Mouse (Mus musculus): ENCODE measurements around the gene Ptprg. TPM values are rescaled to one million over a fixed set of nuclear protein-coding genes. Genes with fewer than 3 reads are reported as not detected.

The Ptprg gene
- polyA plus RNA-seq, 1 experiment from 2014 or later = 26.5 TPM

DNA sequence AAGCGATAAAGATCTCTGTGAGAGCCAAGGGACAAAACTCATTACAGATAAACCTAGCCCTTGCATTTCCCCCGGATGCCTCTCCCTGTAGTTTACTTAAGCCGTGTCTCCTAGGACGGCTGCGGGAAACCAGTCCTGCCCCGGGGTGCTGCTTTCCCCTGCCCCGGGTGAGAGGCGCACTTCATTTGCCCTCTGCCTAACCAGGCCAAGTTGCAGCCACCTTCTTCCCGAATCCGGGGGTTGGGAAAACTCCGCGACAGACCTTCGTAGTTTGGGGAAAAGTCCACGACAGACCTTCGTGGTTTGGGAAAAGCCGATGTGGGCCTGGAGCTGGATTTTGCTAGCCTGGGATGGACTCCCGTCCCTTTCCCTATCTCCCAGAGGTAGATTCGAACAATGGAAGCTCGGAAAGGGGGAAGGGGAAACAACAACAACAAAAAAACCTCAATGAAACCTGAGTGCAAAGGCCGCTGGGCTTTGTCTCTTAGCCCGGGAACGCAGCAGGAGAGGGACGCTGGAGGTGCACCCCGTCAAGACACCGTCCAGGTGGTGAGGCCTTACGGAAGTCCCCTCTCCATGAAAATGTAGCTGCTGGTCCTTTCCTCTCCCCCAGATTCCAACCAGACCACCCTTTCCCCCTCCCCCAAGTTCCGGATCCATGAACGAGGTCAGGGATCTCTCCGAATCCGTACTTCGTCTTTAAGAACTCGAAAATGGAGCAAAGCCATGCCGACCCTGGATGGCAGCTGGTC, 635 bp upstream of the Ptprg start:
- H3K4me2 ChIP-seq (ENCODE audit: low read depth, low read length) = peak overlapping the region; percentile 96
- H3K4me1 ChIP-seq (replicated peaks; ENCODE audit: control insufficient read depth, insufficient read depth, low read length) = peaks cover 15% of the 10 kb centered on the region
- H3K9ac ChIP-seq (ENCODE audit: low read length) = peak overlapping the region; percentile 94
- peak; percentile 3 for ATAC-seq (ENCODE audit: low read depth)
- no peaks in the 10 kb centered on the region for H3K9me3 ChIP-seq (ENCODE audit: control insufficient read depth, low read length)
- peak overlapping the region; percentile 73 for H3K4me3 ChIP-seq (ENCODE audit: low read length)
- peak overlapping the region; percentile 100 for H3K27ac ChIP-seq (ENCODE audit: low read length)
- H3K36me3 ChIP-seq (ENCODE audit: control insufficient read depth, insufficient read depth, low read length) = no peaks in the 10 kb centered on the region
- WGBS = under 1% methylated on average over 33 of the region's 33 CpGs
- H3K27me3 ChIP-seq (ENCODE audit: control insufficient read depth, insufficient read depth, low read depth, low read length) = no peaks in the 10 kb centered on the region

DNA sequence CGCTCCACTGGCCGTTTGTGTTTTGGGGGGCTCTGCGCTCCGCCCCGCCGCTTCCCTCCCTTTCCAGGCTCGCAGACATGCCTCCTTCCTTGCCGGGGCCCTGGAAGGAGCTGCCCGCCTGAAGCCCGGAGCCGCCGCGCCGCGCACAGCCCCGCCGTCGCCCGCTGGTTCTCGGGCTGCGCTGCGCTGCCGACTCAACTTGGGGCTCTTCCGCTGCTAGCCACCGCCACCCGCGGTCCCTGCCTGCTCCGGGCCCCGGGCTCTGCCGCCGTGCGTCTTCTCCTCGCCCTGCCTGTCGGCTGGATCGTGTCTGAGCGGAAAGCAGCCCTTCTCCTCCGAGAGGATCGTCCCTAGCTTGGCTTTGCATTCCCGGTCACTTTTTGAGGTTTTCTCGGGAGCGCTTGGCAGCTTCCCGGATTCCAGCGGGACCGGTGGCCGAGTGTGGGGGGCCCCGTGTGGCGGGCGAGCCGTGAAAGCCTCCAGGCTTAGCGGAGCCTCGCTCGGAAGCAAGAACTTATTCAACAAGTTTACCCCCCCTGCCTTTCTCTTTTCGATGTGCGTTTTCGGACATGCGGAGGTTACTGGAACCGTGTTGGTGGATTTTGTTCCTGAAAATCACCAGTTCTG, 460 bp downstream of the Ptprg start:
- H3K9ac ChIP-seq (ENCODE audit: low read length) = peak overlapping the region; percentile 94
- 0% methylated on average over 54 of the region's 57 CpGs for WGBS
- H3K4me2 ChIP-seq (ENCODE audit: low read depth, low read length) = peak overlapping the region; percentile 96
- no peaks in the 10 kb centered on the region for H3K9me3 ChIP-seq (ENCODE audit: control insufficient read depth, low read length)
- peak overlapping the region; percentile 73 for H3K4me3 ChIP-seq (ENCODE audit: low read length)
- ATAC-seq (ENCODE audit: low read depth) = peak; percentile 61
- peak overlapping the region; percentile 100 for H3K27ac ChIP-seq (ENCODE audit: low read length)
- H3K27me3 ChIP-seq (ENCODE audit: control insufficient read depth, insufficient read depth, low read depth, low read length) = no peaks in the 10 kb centered on the region
- no peaks in the 10 kb centered on the region for H3K36me3 ChIP-seq (ENCODE audit: control insufficient read depth, insufficient read depth, low read length)
- peaks cover 15% of the 10 kb centered on the region for H3K4me1 ChIP-seq (replicated peaks; ENCODE audit: control insufficient read depth, insufficient read depth, low read length)

GRCm38 (mm10) chr14:11554306-11555041, 1.1 kb downstream of the Ptprg start:
- Histone ChIP-seq H3K27ac (ENCODE audit: low read length) (peak overlapping the region; percentile 100), H3K27me3 (ENCODE audit: control insufficient read depth, insufficient read depth, low read depth, low read length) (no peaks in the 10 kb centered on the region), H3K36me3 (ENCODE audit: control insufficient read depth, insufficient read depth, low read length) (no peaks in the 10 kb centered on the region), H3K4me2 (ENCODE audit: low read depth, low read length) (peak overlapping the region; percentile 96), H3K9ac (ENCODE audit: low read length) (peak overlapping the region; percentile 94), H3K9me3 (ENCODE audit: control insufficient read depth, low read length) (no peaks in the 10 kb centered on the region), H3K4me3 (ENCODE audit: low read length) (peak overlapping the region; percentile 73), H3K4me1 (replicated peaks; ENCODE audit: control insufficient read depth, insufficient read depth, low read length) (peaks cover 15% of the 10 kb centered on the region)
- ATAC-seq (ENCODE audit: low read depth) = peak; percentile 54
- WGBS = under 1% methylated on average over 46 of the region's 46 CpGs

- H3K9ac ChIP-seq (ENCODE audit: low read length) = peak overlapping the region; percentile 94
- peak overlapping the region; percentile 73 for H3K4me3 ChIP-seq (ENCODE audit: low read length)
- H3K4me2 ChIP-seq (ENCODE audit: low read depth, low read length) = peak overlapping the region; percentile 96
- H3K9me3 ChIP-seq (ENCODE audit: control insufficient read depth, low read length) = no peaks in the 10 kb centered on the region
- no peak for ATAC-seq (ENCODE audit: low read depth)
- WGBS = 0% methylated on average over 17 of the region's 17 CpGs
- H3K36me3 ChIP-seq (ENCODE audit: control insufficient read depth, insufficient read depth, low read length) = no peaks in the 10 kb centered on the region
- H3K27me3 ChIP-seq (ENCODE audit: control insufficient read depth, insufficient read depth, low read depth, low read length) = no peaks in the 10 kb centered on the region
- H3K27ac ChIP-seq (ENCODE audit: low read length) = peak overlapping the region; percentile 100
- peaks cover 15% of the 10 kb centered on the region for H3K4me1 ChIP-seq (replicated peaks; ENCODE audit: control insufficient read depth, insufficient read depth, low read length)
Measured at GRCm38 (mm10) chr14:11555061-11555501, 1.7 kb downstream of the Ptprg start.

GRCm38 (mm10) chr14:11555521-11556355, 2.4 kb downstream of the Ptprg start:
- H3K27me3 ChIP-seq (ENCODE audit: control insufficient read depth, insufficient read depth, low read depth, low read length) = no peaks in the 10 kb centered on the region
- H3K9me3 ChIP-seq (ENCODE audit: control insufficient read depth, low read length) = no peaks in the 10 kb centered on the region
- H3K9ac ChIP-seq (ENCODE audit: low read length) = peak overlapping the region; percentile 94
- WGBS = under 1% methylated on average over 35 of the region's 35 CpGs
- peaks cover 21% of the 10 kb centered on the region for H3K4me1 ChIP-seq (replicated peaks; ENCODE audit: control insufficient read depth, insufficient read depth, low read length)
- no peak overlapping the region for H3K27ac ChIP-seq (ENCODE audit: low read length)
- no peaks in the 10 kb centered on the region for H3K36me3 ChIP-seq (ENCODE audit: control insufficient read depth, insufficient read depth, low read length)
- H3K4me3 ChIP-seq (ENCODE audit: low read length) = peak overlapping the region; percentile 73
- peak overlapping the region; percentile 96 for H3K4me2 ChIP-seq (ENCODE audit: low read depth, low read length)
- ATAC-seq (ENCODE audit: low read depth) = no peak

DNA sequence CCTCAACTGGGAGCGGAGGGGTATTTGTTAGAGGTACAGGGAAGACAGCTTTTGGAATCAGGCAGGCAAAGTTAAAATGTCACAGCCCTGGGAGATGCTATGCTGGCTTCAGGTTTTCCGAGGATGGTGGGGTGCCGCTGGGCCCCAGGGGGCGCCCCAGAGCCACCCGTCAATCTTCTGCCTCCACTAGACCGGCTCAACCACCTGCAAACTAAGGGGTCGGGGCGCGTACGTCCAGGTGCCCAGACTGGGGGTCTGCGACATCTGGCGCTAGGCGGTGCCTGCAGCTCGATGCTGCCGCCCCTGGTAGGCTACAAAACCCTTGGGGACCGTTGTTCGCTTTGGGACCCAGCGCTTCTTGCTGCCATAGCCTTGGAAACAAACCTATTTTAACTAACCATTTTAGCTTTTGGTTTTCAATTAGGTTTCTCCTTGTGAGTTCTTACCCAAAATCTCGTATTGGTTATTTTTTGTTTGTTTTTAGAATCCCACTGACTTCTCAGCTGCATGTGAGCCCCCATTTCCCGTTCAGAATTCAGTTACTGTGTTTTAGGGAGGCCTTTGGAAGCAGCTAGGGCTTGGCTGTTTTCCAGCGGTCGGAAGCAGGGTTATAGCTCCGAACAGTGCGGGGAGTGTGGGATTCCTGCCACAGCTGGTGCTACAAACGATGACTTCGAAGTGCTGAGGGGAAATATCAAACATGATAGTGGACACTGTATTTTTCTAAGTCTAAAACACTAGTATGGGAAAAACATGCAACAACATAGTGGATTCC, 3.2 kb downstream of the Ptprg start:
- Histone ChIP-seq H3K4me2 (ENCODE audit: low read depth, low read length) (peak overlapping the region; percentile 96), H3K4me1 (replicated peaks; ENCODE audit: control insufficient read depth, insufficient read depth, low read length) (peaks cover 25% of the 10 kb centered on the region), H3K27ac (ENCODE audit: low read length) (no peak overlapping the region), H3K9me3 (ENCODE audit: control insufficient read depth, low read length) (no peaks in the 10 kb centered on the region), H3K36me3 (ENCODE audit: control insufficient read depth, insufficient read depth, low read length) (no peaks in the 10 kb centered on the region), H3K4me3 (ENCODE audit: low read length) (peak overlapping the region; percentile 73), H3K27me3 (ENCODE audit: control insufficient read depth, insufficient read depth, low read depth, low read length) (no peaks in the 10 kb centered on the region), H3K9ac (ENCODE audit: low read length) (peak overlapping the region; percentile 53; the same call in 1 of the 2 replicates)
- WGBS = 3% methylated on average over 26 of the region's 26 CpGs
- ATAC-seq (ENCODE audit: low read depth) = no peak

GRCm38 (mm10) chr14:11558496-11558895, 5.2 kb downstream of the Ptprg start:
- Histone ChIP-seq H3K9ac (ENCODE audit: low read length) (no peak overlapping the region), H3K27ac (ENCODE audit: low read length) (no peak overlapping the region), H3K27me3 (ENCODE audit: control insufficient read depth, insufficient read depth, low read depth, low read length) (no peaks in the 10 kb centered on the region), H3K4me1 (replicated peaks; ENCODE audit: control insufficient read depth, insufficient read depth, low read length) (peaks cover 20% of the 10 kb centered on the region), H3K4me2 (ENCODE audit: low read depth, low read length) (no peak overlapping the region), H3K36me3 (ENCODE audit: control insufficient read depth, insufficient read depth, low read length) (no peaks in the 10 kb centered on the region), H3K4me3 (ENCODE audit: low read length) (no peak overlapping the region), H3K9me3 (ENCODE audit: control insufficient read depth, low read length) (no peaks in the 10 kb centered on the region)
- ATAC-seq (ENCODE audit: low read depth) = no peak

- ATAC-seq (ENCODE audit: low read depth) = peak; percentile 25; the same call in 1 of the 2 replicates
- Histone ChIP-seq H3K4me3 (ENCODE audit: low read length) (no peak overlapping the region), H3K27me3 (ENCODE audit: control insufficient read depth, insufficient read depth, low read depth, low read length) (no peaks in the 10 kb centered on the region), H3K27ac (ENCODE audit: low read length) (no peak overlapping the region), H3K9me3 (ENCODE audit: control insufficient read depth, low read length) (no peaks in the 10 kb centered on the region), H3K9ac (ENCODE audit: low read length) (no peak overlapping the region), H3K4me2 (ENCODE audit: low read depth, low read length) (no peak overlapping the region), H3K4me1 (replicated peaks; ENCODE audit: control insufficient read depth, insufficient read depth, low read length) (peaks cover 20% of the 10 kb centered on the region), H3K36me3 (ENCODE audit: control insufficient read depth, insufficient read depth, low read length) (no peaks in the 10 kb centered on the region)
- 34% methylated on average over 8 of the region's 8 CpGs for WGBS
Measured at GRCm38 (mm10) chr14:11560641-11561232, 7.4 kb downstream of the Ptprg start.
